In genomic region chr9:66938836-66939235, GRCm38 (mm10) we compare ENCODE assay signal across 8 mouse cellular contexts. TPM values are rescaled to one million over a fixed set of nuclear protein-coding genes. Genes with fewer than 3 reads are reported as not detected.
DNase-seq lines count a peak whose midpoint lies in the region; ATAC-seq lines count a peak whose summit lies in the region.

No protein-coding gene starts in this region.

- peak; percentile 79 to 85 for ATAC-seq in hematopoietic stem cell, adult 5-6 weeks (replicated peaks in 1 of 2; ENCODE audit: insufficient read depth in 1 of 2, low FRiP score in 2 of 2, low TSS enrichment in 1 of 2, low read depth in 1 of 2, poor library complexity in 2 of 2, severe bottlenecking in 2 of 2)
- peak; percentile 98 for ATAC-seq in megakaryocyte, adult 5-6 weeks (ENCODE audit: poor library complexity, severe bottlenecking)

- peak; percentile 70 for DNase-seq in gastrocnemius, adult 18-20 months (ENCODE audit: low spot score)
- DNase-seq in gastrocnemius, postnatal 10 days = no peak
- DNase-seq in thymus, postnatal 0 days (ENCODE audit: low spot score) = peak; percentile 67
- DNase-seq in thymus, adult 18-20 months = no peak
- peak; percentile 18 to 46 for DNase-seq in cerebellum, postnatal 36 days
- no peak for DNase-seq in layer of hippocampus, postnatal 25 days (ENCODE audit: extremely low spot score in 1 of 2, low spot score in 1 of 2)

RNA-seq across cellular contexts. Expression of gene Rps27l, which starts 7.0 kb away (rescaled TPM):
- 100 to 1,000 TPM; 218 to 220 TPM for total RNA-seq in gastrocnemius, adult 18-20 months (2021)
- total RNA-seq in gastrocnemius, postnatal 10 days (2021) = 100 to 1,000 TPM; 215 to 237 TPM
- polyA plus RNA-seq in thymus, postnatal 0 days (2015; fragmentation: Nextera tagmentation; extraction: Ambion mirVana) = 828 and 912 TPM in 2 replicates
- 82.7 and 100 TPM in 2 replicates for total RNA-seq in hematopoietic stem cell, adult 5-6 weeks (2017)
- total RNA-seq in megakaryocyte, adult 5-6 weeks (2015) = 368 and 391 TPM in 2 replicates
- total RNA-seq in megakaryocyte, adult 5-6 weeks (2017) = 149 and 154 TPM in 2 replicates
- total RNA-seq in layer of hippocampus, postnatal 25 days (2021) = 10 to 100 TPM; 36.7 to 44.4 TPM

RNA-seq across cellular contexts. Expression of gene Rab8b, which starts 19.3 kb away (rescaled TPM):
- 1 to 10 TPM; 4.9 to 6.5 TPM for total RNA-seq in gastrocnemius, adult 18-20 months (2021)
- 10 to 100 TPM; 12.6 to 15.4 TPM for total RNA-seq in gastrocnemius, postnatal 10 days (2021)
- 14.4 and 25.8 TPM in 2 replicates for polyA plus RNA-seq in thymus, postnatal 0 days (2015; fragmentation: Nextera tagmentation; extraction: Ambion mirVana)
- total RNA-seq in hematopoietic stem cell, adult 5-6 weeks (2017) = 99.3 and 118 TPM in 2 replicates
- total RNA-seq in megakaryocyte, adult 5-6 weeks (2015) = 78.2 and 82.1 TPM in 2 replicates
- 141 and 154 TPM in 2 replicates for total RNA-seq in megakaryocyte, adult 5-6 weeks (2017)
- total RNA-seq in layer of hippocampus, postnatal 25 days (2021) = 10 to 100 TPM; 40.7 to 46.4 TPM

RNA-seq across cellular contexts. Expression of gene Lactb, which starts 36.4 kb away (rescaled TPM):
- total RNA-seq in gastrocnemius, adult 18-20 months (2021) = 10 to 100 TPM; 22.5 to 22.6 TPM
- 10 to 100 TPM; 19.1 to 22.4 TPM for total RNA-seq in gastrocnemius, postnatal 10 days (2021)
- polyA plus RNA-seq in thymus, postnatal 0 days (2015; fragmentation: Nextera tagmentation; extraction: Ambion mirVana) = 9.8 and 10.9 TPM in 2 replicates
- total RNA-seq in hematopoietic stem cell, adult 5-6 weeks (2017) = 17.9 and 23.8 TPM in 2 replicates
- total RNA-seq in megakaryocyte, adult 5-6 weeks (2015) = 52.5 and 58.1 TPM in 2 replicates
- total RNA-seq in megakaryocyte, adult 5-6 weeks (2017) = 40.7 and 44.6 TPM in 2 replicates
- 10 to 100 TPM; 15.4 to 16.2 TPM for total RNA-seq in layer of hippocampus, postnatal 25 days (2021)

Comparison
In these comparisons a context has a peak if more than half of its experiments do, and no peak if none do; other contexts are left out.
1. DNase-seq: peak in gastrocnemius, adult 18-20 months (single experiment), thymus, postnatal 0 days (single experiment) and cerebellum, postnatal 36 days (2 of 2); none in gastrocnemius, postnatal 10 days (single experiment), thymus, adult 18-20 months (0 of 2) and layer of hippocampus, postnatal 25 days (0 of 2).